8 mouse cellular contexts compared by ENCODE assay signal in genomic region chr2:110179669-110180315, GRCm38 (mm10).
A peak's percentile ranks its signal among the peaks of the same experiment; 100 is the strongest.
DNase-seq lines count a peak whose midpoint lies in the region; ATAC-seq and TF ChIP-seq lines count a peak whose summit lies in the region.

No protein-coding gene starts in this region.

- no peaks in the 10 kb centered on the region for H3K9me3 ChIP-seq in hindbrain, postnatal 0 days (ENCODE audit: low read length)
- no peaks in the 10 kb centered on the region for H3K9me3 ChIP-seq in liver, embryonic 16.5 days (replicated peaks; ENCODE audit: control insufficient read depth, low read length)

- H3K4me1 ChIP-seq in hindbrain, postnatal 0 days (ENCODE audit: insufficient read depth, low read length): peaks cover 18% of the 10 kb centered on the region
- no peaks in the 10 kb centered on the region for H3K4me1 ChIP-seq in liver, embryonic 16.5 days (ENCODE audit: control insufficient read depth, low read depth, low read length)

- TF ChIP-seq CTCF in gastrocnemius, adult 2 months (IDR thresholded peaks at IDR 0.05): no peak
- TF ChIP-seq CTCF in hindbrain, postnatal 0 days (IDR thresholded peaks at IDR 0.05; ENCODE audit: low read depth): no peak

- WGBS in hindbrain, postnatal 0 days: 20% methylated on average over 10 of the region's 10 CpGs
- WGBS in liver, embryonic 16.5 days (ENCODE audit: insufficient replicate concordance): 18% methylated on average over 10 of the region's 10 CpGs

- peak; percentile 82 for ATAC-seq in hindbrain, postnatal 0 days
- peak; percentile 37; the same call in 1 of the 2 replicates for ATAC-seq in liver, embryonic 16.5 days (ENCODE audit: low read depth)

- intact Hi-C loops in gastrocnemius, adult 2 months (cut with DNase I): no loop called here

- peak; percentile 76 for DNase-seq in MN1 (ENCODE audit: low spot score)
- DNase-seq in cerebellum, adult 11-12 months: peak; percentile 61
- peak; percentile 74 for DNase-seq in gastrocnemius, adult 2 months
- DNase-seq in hindbrain, postnatal 0 days (ENCODE audit: low spot score): peak; percentile 72
- peak; percentile 63 for DNase-seq in skeletal muscle tissue, adult 2 months (ENCODE audit: low read depth, low spot score)
- no peak for DNase-seq in urinary bladder, postnatal 25 days (ENCODE audit: low spot score)
- DNase-seq in yolk sac, embryonic 10.5 days (ENCODE audit: low spot score): no peak

- no peak overlapping the region for H3K9ac ChIP-seq in hindbrain, postnatal 0 days (replicated peaks; ENCODE audit: low read length)
- H3K9ac ChIP-seq in liver, embryonic 16.5 days (ENCODE audit: low read depth, low read length): no peak overlapping the region

- H3K27me3 ChIP-seq in hindbrain, postnatal 0 days (ENCODE audit: insufficient read depth, low read length): no peaks in the 10 kb centered on the region
- H3K27me3 ChIP-seq in liver, embryonic 16.5 days (ENCODE audit: control insufficient read depth, insufficient read depth, low read depth, low read length): no peaks in the 10 kb centered on the region

- H3K4me2 ChIP-seq in hindbrain, postnatal 0 days (ENCODE audit: low read depth, low read length): 0 out of 2 replicates have a peak overlapping the region, but pooled peaks have one; percentile 6
- H3K4me2 ChIP-seq in liver, embryonic 16.5 days (ENCODE audit: low read depth, low read length): no peak overlapping the region

- H3K4me3 ChIP-seq in gastrocnemius, adult 2 months: peak overlapping the region; percentile 23
- no peak overlapping the region for H3K4me3 ChIP-seq in hindbrain, postnatal 0 days (ENCODE audit: low read length)
- no peak overlapping the region for H3K4me3 ChIP-seq in liver, embryonic 16.5 days (ENCODE audit: low read depth, low read length)

- peak overlapping the region; percentile 79 for H3K27ac ChIP-seq in gastrocnemius, adult 2 months
- H3K27ac ChIP-seq in hindbrain, postnatal 0 days: peak overlapping the region; percentile 77
- H3K27ac ChIP-seq in liver, embryonic 16.5 days (ENCODE audit: low read length): no peak overlapping the region

- H3K36me3 ChIP-seq in hindbrain, postnatal 0 days (ENCODE audit: insufficient read depth, low read length): no peaks in the 10 kb centered on the region
- no peaks in the 10 kb centered on the region for H3K36me3 ChIP-seq in liver, embryonic 16.5 days (ENCODE audit: control insufficient read depth, insufficient read depth)

Comparison
In these comparisons a context has a peak if more than half of its experiments do, and no peak if none do; other contexts are left out.
1. DNase-seq: peak in MN1 (single experiment), cerebellum, adult 11-12 months (single experiment), gastrocnemius, adult 2 months (single experiment), hindbrain, postnatal 0 days (single experiment) and skeletal muscle tissue, adult 2 months (single experiment); none in urinary bladder, postnatal 25 days (single experiment) and yolk sac, embryonic 10.5 days (single experiment).